Mouse (Mus musculus) thymus, postnatal 0 days (tissue): ENCODE measurements around the gene Cisd3. TPM values are rescaled to one million over a fixed set of nuclear protein-coding genes. Genes with fewer than 3 reads are reported as not detected.
A peak's percentile ranks its signal among the peaks of the same experiment; 100 is the strongest.
"Not testable (repeated sequence)": the region's sequence is repeated elsewhere in the genome, so short reads cannot be mapped to it uniquely, and the experiment has no call there.

Experiments used
- DNase-seq: peaks from one replicate; pipeline ENCODE4 v3.0.0-alpha.2; 2015; ENCODE audit warnings: low spot score
- polyA plus RNA-seq: library from polyadenylated mRNA; unstranded; fragments of >200 nt; fragmentation: Nextera tagmentation; extraction: Ambion mirVana; gene quantifications from 2 replicates; pipeline ENCODE4 v1.2.1, GENCODE M21; 2015

Cisd3 gene
- polyA plus RNA-seq, 1 experiment from 2014 or later, result 35.0 TPM

DNA sequence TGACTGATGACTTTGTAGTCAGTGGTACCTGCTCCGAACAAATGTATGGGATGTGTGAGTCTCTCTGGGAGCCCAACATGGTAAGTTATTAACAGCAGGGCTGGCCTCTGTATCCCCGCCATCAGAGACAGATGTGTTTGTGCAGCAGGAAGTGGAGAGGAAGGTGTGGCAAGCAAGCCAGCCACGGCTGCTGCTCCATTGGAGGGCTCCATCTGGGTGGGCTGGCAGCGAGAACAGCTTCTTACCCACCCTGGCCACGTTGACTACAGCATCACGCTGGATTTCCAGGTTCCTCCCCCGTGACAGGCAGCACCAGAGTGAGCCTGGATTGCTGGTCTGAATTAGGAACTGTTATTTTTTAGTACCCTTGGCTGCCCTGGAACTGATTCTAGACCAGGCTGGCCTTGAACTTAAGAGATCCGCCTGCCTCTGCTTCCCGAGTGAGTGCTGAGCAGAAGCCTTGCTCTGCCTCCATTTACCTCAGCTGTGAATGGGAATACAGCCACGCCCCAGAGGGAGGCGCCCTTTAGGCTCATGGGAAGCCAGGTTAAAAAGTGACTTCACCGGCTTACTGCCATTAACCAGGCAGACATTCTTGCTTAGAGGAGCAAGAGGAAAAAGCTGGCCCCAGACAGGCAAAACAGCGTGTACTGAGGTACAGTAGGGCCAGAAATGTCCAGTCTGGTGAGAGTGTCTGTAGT, 25.7 kb downstream of the Cisd3 start:
- peak; percentile 46 for DNase-seq

DNA sequence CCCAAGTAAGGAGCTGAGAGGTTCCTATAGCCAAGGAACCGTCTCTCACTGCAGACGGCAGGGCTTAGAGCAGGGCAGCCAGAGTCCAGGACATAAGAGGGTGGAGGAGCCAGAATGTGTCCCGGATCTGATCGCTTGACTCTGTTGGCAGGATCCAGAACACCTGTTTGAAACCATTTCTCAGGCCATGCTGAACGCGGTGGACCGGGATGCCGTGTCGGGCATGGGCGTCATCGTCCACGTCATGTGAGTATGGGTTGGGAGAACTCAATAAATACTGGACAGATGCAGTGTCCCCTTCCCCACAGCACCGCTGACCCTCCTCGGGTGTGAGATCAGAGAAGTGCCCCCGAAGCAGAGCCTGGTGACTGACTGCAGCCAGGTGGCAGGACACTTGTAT, 26.7 kb downstream of the Cisd3 start:
- no peak for DNase-seq

DNA sequence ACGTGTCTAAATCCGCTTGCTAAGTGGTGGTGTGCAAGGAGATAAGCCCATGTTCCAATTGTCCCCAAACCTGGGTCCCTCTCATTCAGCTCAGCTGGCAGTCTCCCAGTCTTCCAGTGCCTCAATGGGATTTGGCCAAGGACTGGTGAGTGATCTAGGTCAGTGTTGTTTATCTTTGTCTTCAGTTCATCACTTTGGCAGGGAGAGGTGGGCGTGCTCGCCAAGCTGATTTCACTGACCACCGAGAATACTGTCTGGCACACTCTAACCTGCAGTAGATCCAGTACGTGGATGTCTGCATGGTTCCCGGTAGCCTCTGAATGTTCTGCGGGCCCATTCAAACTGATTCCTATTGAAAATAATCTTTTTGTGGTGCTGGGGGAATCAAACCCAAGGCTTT, 28.3 kb downstream of the Cisd3 start:
- no peak for DNase-seq

DNA sequence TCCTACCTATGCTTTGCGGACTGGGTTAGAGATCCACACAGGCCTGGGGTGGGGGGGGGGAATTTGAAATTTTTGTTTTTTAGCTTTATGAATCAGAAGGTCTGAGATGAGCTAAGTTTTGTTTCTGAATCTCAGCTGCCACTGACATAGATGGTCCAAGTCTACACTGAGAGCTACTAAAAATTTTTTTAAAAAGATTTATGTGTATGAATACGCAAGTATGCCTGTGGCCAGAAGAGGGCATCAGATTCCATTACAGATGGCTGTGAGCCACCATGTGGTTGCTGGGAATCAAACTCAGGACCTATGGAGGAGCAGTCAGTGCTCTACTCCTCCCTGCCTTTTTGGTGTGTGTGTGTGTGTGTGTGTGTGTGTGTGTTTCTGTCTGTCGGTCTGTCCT, 28.7 kb downstream of the Cisd3 start:
- DNase-seq, result no peak

DNA sequence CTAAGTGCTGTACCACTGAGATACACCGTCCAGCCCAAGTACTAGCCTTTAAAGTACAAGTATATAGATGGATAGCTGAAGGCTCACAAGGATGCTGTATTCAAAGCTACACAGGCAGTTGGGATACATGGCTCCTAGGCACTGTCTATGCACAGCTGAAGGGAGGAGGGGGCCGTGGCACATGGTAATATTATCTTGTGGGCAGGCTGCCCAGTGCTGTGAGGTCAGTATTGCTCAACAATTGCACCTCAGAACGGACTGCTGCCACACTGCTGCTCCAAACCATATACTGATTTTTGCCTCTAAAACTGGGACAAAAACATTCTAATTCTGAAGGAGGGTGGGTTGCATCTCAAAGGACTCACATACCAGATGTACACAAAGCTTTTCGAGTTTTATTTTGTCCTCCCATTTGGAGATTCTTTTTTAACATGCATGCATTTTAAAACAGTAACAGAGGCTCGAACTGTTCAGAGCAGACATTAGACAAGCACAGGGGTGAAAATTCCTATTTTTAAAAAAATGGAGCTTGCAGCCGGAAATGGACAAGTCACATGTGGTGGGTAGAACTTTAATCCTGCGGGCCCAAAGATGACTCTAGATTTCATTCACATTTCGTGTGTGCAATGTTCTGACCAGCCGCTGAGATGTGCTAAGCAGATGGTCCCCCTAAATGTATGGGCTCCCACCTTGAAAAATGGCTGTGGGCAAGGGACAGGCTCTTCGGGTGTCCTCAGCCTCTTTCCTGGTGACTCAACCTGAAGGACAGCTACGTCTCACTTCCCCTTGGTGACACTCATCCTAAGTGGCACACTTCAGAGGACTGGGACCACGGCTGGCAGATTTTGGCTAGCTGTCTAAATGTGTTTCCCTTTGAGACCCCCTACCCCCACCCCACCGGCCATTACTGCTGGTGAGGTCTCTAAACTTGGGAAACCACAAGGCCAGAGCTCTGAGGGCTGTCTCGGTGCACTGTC, 29.4 kb downstream of the Cisd3 start:
- no peak for DNase-seq

DNA sequence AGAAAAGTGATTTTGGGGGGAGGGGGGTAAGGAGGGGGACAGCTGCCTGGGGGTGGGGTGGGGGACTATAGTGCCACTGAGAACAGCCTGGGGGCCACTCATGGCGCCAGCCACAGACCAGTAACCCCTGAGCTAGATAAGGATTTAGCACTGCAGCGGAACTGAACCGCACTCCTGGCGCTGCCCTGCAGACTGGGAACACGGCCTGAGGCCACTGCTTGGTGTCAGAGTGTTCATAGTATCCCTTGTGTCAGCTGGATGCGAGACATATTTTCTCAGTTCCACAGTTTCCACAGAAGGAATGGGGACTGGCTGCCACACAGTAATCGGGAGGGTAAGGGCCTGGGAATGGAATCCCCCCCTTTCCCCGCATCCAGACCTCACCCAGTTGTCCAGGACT, 30.4 kb downstream of the Cisd3 start:
- no peak for DNase-seq

DNA sequence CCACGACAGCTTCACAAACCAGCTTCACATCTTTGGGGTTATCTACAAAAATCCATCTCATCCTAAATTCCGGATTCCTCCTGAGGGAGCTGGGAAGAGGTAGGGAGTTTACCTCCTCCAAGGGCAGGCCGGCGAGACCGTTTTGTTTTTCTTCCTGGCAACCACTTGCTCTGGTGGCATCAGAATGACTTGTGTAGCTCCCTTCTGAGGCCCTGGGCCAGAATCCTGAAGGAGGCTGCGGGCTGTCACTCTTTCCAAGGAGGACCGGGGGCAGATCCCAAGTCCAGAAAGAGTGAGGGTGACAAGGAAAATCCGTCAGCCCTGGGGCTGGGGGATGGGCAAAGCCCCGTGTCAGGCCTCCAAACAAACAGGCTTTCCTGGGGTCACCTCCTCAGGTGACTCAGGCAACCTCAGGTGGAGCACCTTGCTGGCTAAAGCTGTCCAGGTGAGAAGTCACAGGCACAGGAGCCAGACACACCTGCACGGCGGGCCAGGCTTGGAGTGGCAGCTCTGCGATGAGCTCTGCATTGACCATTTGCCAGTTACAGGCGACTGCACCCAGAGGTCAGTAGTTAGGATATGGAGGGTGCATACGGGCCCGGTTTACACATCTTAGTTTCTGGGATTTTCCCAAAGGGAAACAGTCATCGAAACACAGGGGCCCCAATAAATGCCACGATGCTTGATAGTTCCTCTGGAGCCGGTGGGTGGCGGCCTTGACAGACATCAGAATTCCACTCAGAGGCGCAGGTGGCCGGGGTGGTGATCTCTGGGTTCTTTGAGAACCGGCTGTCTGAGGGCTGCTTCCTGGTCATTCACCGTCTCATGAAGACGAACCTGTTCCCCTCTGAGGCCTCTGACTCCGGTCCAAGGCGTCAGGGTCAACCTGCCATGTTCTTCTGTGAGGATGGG, 32.0 kb downstream of the Cisd3 start:
- no peak for DNase-seq

DNA sequence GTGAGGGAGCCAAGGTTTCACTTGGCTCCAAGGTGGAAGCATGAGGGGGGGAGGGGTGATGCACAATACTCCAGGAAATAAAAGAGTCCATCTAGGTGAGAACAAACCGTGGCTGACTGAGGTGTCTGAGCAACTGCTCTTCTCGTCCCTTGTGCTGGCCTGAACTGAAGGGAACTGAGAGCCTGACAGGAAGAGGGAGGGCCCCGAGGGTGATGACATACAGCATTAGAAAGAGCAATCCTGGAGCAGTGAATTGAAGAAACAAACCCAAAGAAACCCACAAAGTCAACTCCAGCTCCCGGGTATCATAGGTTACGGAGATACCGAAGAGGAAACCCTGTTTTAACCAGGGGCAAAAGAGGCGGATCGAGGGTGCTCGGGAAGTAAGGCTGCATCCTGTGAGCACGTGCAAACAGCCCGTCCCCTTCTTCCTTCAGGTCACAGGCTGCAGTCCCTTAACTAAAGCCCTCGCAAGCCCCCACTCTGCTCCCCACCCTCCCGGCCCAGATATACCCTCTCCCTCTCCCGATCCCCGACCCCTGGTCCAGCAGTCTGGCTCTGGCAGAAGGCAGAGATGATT, 32.7 kb downstream of the Cisd3 start:
- DNase-seq, result no peak

DNA sequence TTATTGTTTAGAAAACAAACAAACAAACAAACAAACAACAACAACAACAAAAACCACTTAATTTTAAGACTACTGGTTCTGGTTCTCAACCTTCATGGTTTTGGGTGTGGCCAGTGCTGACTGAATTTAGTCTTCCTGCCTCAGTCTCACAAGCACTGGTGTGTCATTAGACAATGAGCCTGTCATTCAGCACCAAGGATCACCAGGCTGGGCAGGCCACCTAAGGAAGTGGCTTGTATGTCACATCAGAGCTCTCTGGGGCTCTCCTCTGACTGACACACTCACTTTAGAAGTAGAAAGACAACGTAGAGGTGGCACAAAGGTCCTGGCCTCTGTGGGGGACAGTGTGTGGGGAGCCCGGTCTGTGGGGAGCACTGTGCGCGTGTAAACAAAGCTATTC, 33.4 kb downstream of the Cisd3 start:
- no peak for DNase-seq

DNA sequence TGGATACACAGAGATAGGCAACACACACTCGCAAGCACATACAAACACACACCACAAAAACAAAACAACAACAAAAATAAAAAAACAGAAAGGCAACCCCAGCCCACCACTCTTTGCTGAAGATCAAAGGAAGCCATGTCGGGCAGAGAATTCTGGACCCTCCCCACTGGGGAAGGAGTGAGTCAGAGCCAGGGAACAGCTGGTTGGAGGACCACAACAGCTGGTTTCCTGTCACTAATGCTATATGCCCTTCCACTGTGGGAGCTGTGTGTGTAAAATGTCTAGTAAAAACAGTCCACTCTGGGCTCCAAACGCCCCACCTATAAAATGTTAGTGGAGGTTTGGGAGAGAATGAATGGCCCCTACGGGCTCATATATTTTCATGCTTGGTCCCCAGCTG, 35.7 kb downstream of the Cisd3 start:
- DNase-seq, result no peak

DNA sequence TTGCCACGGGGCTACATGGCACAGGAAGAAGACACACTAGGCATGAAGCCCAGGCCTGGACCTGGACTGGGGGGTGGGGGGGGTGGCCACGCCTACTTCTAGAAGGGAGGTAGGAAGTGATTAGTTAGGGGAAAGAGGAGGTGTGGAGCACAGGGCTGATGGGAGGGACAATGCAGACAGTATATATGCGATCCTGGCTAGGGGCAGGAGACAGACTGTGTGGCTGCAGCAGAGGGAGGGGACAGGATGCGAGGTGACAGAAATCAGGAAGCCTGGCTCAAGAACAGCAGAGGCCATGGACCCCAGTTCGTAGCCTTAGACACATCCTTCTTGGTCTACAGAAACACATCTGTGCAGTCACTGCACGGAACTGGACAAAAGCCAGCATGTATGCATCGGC, 38.1 kb downstream of the Cisd3 start:
- no peak for DNase-seq

DNA sequence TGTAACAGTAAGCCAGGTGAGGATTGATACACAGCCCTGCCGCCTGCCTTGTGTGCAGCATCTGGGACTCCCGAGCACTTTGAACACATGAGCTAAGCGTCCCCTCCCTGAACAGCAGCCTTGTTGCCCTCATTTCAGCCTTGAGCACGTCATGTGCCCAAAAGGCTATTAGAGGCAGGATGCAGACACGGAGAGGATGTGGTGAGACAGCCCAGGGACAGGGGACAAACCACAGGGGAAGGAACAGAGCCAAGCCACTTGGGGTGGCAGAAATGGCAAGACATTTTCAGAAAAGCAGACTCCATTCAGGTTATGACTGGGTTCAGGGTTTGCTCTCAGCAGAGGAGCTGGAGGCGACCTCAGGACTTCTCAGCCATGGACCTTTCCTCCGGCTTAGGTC, 42.7 kb downstream of the Cisd3 start:
- peak; percentile 83 for DNase-seq

DNA sequence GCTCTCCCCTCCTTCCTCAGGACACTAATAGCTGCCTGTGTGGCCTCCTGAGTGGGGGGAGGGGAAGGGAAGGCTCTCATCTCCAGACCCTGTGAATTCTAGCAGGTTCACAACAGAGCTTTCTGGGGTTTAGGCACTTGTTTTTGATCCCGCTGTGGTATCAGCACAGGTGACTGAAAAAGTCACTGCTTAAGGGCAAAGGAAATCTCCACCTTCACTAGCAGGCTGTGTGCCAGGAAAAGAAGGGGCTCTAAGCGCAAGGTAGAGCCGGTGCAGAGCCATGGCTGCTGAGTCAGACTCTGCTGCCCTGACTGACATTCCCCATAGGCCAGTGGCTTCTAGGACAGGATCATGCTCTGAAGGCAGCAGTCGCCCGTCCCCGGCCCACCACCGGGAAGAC, 43.1 kb downstream of the Cisd3 start:
- peak; percentile 34 for DNase-seq

DNA sequence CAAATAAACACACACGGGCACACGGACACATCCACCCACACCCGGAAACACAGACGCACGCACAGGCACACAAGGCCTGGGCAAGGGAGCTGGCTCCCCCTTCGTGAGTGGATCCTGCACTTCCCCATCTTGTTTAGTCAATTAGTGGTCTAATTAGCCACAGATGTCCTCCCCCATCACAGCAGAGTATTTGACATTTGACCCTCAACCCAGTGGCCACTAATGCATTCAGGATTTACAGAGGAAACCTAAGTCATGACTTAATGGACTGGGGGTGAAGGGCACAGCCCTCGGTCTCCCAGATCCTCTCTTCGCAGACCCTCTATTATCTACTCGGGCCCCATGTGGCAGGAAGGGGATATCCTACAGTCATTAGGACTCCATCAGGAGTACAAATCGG, 48.1 kb downstream of the Cisd3 start:
- DNase-seq, result no peak

DNA sequence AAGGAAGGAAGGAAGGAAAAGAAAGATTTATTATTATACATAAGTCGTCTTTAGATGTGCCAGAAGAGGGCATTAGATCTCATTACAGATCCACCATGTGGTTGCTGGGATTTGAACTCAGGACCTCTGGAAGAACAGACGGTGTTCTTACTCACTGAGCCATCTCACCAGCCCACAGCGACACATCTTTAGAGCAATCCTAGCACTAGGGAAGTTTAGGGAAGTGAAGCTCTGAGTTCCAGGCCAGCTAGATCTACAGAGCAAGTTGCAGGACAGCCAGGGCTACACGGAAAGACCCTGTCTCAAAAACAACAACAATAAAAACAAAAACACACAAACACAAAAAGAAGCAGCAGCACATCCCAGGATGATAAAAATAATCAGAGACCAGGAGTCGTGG, 49.2 kb downstream of the Cisd3 start:
- DNase-seq, result not testable (repeated sequence)

DNA sequence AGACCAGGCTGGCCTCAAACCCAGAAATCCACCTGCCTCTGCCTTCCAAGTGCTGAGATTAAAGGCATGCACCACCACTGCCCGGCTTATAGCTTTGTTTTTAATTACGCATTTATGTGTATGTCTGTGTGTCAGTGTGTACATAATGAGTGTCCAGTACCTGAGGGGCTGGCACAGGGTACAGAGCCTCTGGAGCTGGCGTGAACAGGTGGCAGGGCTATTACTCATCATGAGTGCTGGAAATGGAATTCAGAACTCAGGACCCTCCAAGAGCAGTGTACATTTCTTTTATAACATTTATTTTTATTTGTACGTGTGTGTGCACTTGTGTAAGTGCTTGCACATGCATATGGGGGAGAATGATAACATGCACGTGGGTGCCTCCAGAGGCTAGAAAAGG, 51.0 kb downstream of the Cisd3 start:
- no peak for DNase-seq

DNA sequence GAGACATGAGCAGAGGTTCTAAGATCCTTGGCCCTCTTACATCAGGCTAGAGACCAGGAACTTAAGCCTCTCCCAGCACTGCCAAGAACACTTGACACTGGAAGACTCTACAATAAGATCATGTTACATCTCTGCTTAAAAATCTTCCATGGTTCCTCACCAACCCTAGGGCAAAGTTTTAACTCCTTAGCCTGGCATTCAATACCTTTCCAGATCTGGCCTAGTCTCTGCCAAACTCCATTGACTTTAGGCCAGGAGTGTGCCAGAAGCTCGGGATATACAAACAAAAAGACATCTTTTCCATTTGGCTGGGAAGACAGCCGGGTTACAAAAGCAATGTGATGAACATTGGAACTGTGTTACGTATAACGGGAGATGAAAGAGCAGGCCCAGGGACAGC, 52.0 kb downstream of the Cisd3 start:
- no peak for DNase-seq
